Mouse (Mus musculus): ENCODE data around the gene Gtf2h1. TPM values are rescaled to one million over a fixed set of nuclear protein-coding genes. Genes with fewer than 3 reads are reported as not detected.

The Gtf2h1 gene
- polyA plus RNA-seq, 1 experiment, result 4.7 TPM

GRCm38 (mm10) chr7:46849287-46849686, 53.4 kb downstream of the Gtf2h1 start:
- Histone ChIP-seq H3K27me3 (ENCODE audit: control insufficient read depth, insufficient read depth, low read length) (no peaks in the 10 kb centered on the region), H3K4me3 (ENCODE audit: extremely low read depth, insufficient read depth, insufficient read length) (no peak overlapping the region), H3K36me3 (ENCODE audit: control insufficient read depth, insufficient read depth, low read length) (peaks cover 48% of the 10 kb centered on the region), H3K27ac (ENCODE audit: insufficient read depth, low read length) (no peak overlapping the region), H3K4me1 (ENCODE audit: control insufficient read depth, insufficient read depth, insufficient read length) (no peaks in the 10 kb centered on the region; the same call in 1 of the 2 replicates)
- TF ChIP-seq CTCF (IDR thresholded peaks at IDR 0.05; ENCODE audit: extremely low read depth, insufficient read depth, insufficient read length, insufficient replicate concordance) (no peak), POLR2A (IDR thresholded peaks at IDR 0.05; ENCODE audit: low read depth, low read length) (no peak)
- 91% methylated on average over 5 of the region's 5 CpGs for WGBS
- no peak for DNase-seq (ENCODE audit: low read depth in 1 of 2, low spot score in 2 of 2)

GRCm38 (mm10) chr7:46851026-46851425, 55.1 kb downstream of the Gtf2h1 start:
- H3K27me3 ChIP-seq (ENCODE audit: control insufficient read depth, insufficient read depth, low read length), result no peaks in the 10 kb centered on the region
- H3K4me3 ChIP-seq (ENCODE audit: extremely low read depth, insufficient read depth, insufficient read length), result no peak overlapping the region
- no peak for DNase-seq (ENCODE audit: low read depth in 1 of 2, low spot score in 2 of 2)
- no peak overlapping the region for H3K27ac ChIP-seq (ENCODE audit: insufficient read depth, low read length)
- TF ChIP-seq POLR2A (IDR thresholded peaks at IDR 0.05; ENCODE audit: low read depth, low read length) (no peak), CTCF (IDR thresholded peaks at IDR 0.05; ENCODE audit: extremely low read depth, insufficient read depth, insufficient read length, insufficient replicate concordance) (no peak)
- H3K36me3 ChIP-seq (ENCODE audit: control insufficient read depth, insufficient read depth, low read length), result peaks cover 54% of the 10 kb centered on the region
- 88% methylated on average over 7 of the region's 7 CpGs for WGBS
- no peaks in the 10 kb centered on the region; the same call in 1 of the 2 replicates for H3K4me1 ChIP-seq (ENCODE audit: control insufficient read depth, insufficient read depth, insufficient read length)

GRCm38 (mm10) chr7:46852666-46853065, 56.8 kb downstream of the Gtf2h1 start:
- no peaks in the 10 kb centered on the region for H3K4me1 ChIP-seq (ENCODE audit: control insufficient read depth, insufficient read depth, insufficient read length)
- DNase-seq (ENCODE audit: low read depth in 1 of 2, low spot score in 2 of 2), result no peak
- peaks cover 53% of the 10 kb centered on the region for H3K36me3 ChIP-seq (ENCODE audit: control insufficient read depth, insufficient read depth, low read length)
- H3K4me3 ChIP-seq (ENCODE audit: extremely low read depth, insufficient read depth, insufficient read length), result no peak overlapping the region
- H3K27ac ChIP-seq (ENCODE audit: insufficient read depth, low read length), result no peak overlapping the region
- TF ChIP-seq CTCF (IDR thresholded peaks at IDR 0.05; ENCODE audit: extremely low read depth, insufficient read depth, insufficient read length, insufficient replicate concordance) (no peak), POLR2A (IDR thresholded peaks at IDR 0.05; ENCODE audit: low read depth, low read length) (no peak)
- WGBS, result 86% methylated on average over 1 of the region's 1 CpGs
- H3K27me3 ChIP-seq (ENCODE audit: control insufficient read depth, insufficient read depth, low read length), result no peaks in the 10 kb centered on the region

- 90% methylated on average over 9 of the region's 9 CpGs for WGBS
- no peak overlapping the region for H3K27ac ChIP-seq (ENCODE audit: insufficient read depth, low read length)
- H3K36me3 ChIP-seq (ENCODE audit: control insufficient read depth, insufficient read depth, low read length), result peaks cover 51% of the 10 kb centered on the region
Measured at GRCm38 (mm10) chr7:46853365-46853764, 57.5 kb downstream of the Gtf2h1 start.

GRCm38 (mm10) chr7:46855866-46856560, 60.1 kb downstream of the Gtf2h1 start:
- H3K4me1 ChIP-seq (ENCODE audit: control insufficient read depth, insufficient read depth, insufficient read length), result no peaks in the 10 kb centered on the region
- no peak overlapping the region for H3K27ac ChIP-seq (ENCODE audit: insufficient read depth, low read length)
- no peak overlapping the region for H3K4me3 ChIP-seq (ENCODE audit: extremely low read depth, insufficient read depth, insufficient read length)
- peaks cover 35% of the 10 kb centered on the region for H3K36me3 ChIP-seq (ENCODE audit: control insufficient read depth, insufficient read depth, low read length)
- TF ChIP-seq POLR2A (IDR thresholded peaks at IDR 0.05; ENCODE audit: low read depth, low read length) (no peak), CTCF (IDR thresholded peaks at IDR 0.05; ENCODE audit: extremely low read depth, insufficient read depth, insufficient read length, insufficient replicate concordance) (no peak)
- no peak for DNase-seq (ENCODE audit: low read depth in 1 of 2, low spot score in 2 of 2)
- WGBS, result 84% methylated on average over 7 of the region's 7 CpGs
- H3K27me3 ChIP-seq (ENCODE audit: control insufficient read depth, insufficient read depth, low read length), result no peaks in the 10 kb centered on the region

More at GRCm38 (mm10) chr7:46853365-46853764, 57.5 kb downstream of the Gtf2h1 start:
- no peak for DNase-seq (ENCODE audit: low read depth in 1 of 2, low spot score in 2 of 2)
- no peak overlapping the region for H3K4me3 ChIP-seq (ENCODE audit: extremely low read depth, insufficient read depth, insufficient read length)
- no peaks in the 10 kb centered on the region for H3K27me3 ChIP-seq (ENCODE audit: control insufficient read depth, insufficient read depth, low read length)
- TF ChIP-seq POLR2A (IDR thresholded peaks at IDR 0.05; ENCODE audit: low read depth, low read length) (no peak), CTCF (IDR thresholded peaks at IDR 0.05; ENCODE audit: extremely low read depth, insufficient read depth, insufficient read length, insufficient replicate concordance) (no peak)
- H3K4me1 ChIP-seq (ENCODE audit: control insufficient read depth, insufficient read depth, insufficient read length), result no peaks in the 10 kb centered on the region

GRCm38 (mm10) chr7:46857436-46857835, 61.5 kb downstream of the Gtf2h1 start:
- Histone ChIP-seq H3K4me3 (ENCODE audit: extremely low read depth, insufficient read depth, insufficient read length) (no peak overlapping the region), H3K27ac (ENCODE audit: insufficient read depth, low read length) (no peak overlapping the region), H3K36me3 (ENCODE audit: control insufficient read depth, insufficient read depth, low read length) (peaks cover 21% of the 10 kb centered on the region), H3K4me1 (ENCODE audit: control insufficient read depth, insufficient read depth, insufficient read length) (no peaks in the 10 kb centered on the region), H3K27me3 (ENCODE audit: control insufficient read depth, insufficient read depth, low read length) (no peaks in the 10 kb centered on the region)
- 76% methylated on average over 9 of the region's 9 CpGs for WGBS
- no peak for DNase-seq (ENCODE audit: low read depth in 1 of 2, low spot score in 2 of 2)
- no peak for TF ChIP-seq CTCF (IDR thresholded peaks at IDR 0.05; ENCODE audit: extremely low read depth, insufficient read depth, insufficient read length, insufficient replicate concordance)
- TF ChIP-seq POLR2A (IDR thresholded peaks at IDR 0.05; ENCODE audit: low read depth, low read length), result no peak

GRCm38 (mm10) chr7:46859031-46859430, 63.1 kb downstream of the Gtf2h1 start:
- 82% methylated on average over 6 of the region's 6 CpGs for WGBS
- H3K27ac ChIP-seq (ENCODE audit: insufficient read depth, low read length), result no peak overlapping the region
- no peaks in the 10 kb centered on the region for H3K4me1 ChIP-seq (ENCODE audit: control insufficient read depth, insufficient read depth, insufficient read length)
- H3K27me3 ChIP-seq (ENCODE audit: control insufficient read depth, insufficient read depth, low read length), result no peaks in the 10 kb centered on the region
- DNase-seq (ENCODE audit: low read depth in 1 of 2, low spot score in 2 of 2), result no peak
- H3K36me3 ChIP-seq (ENCODE audit: control insufficient read depth, insufficient read depth, low read length), result peaks cover 8% of the 10 kb centered on the region
- TF ChIP-seq CTCF (IDR thresholded peaks at IDR 0.05; ENCODE audit: extremely low read depth, insufficient read depth, insufficient read length, insufficient replicate concordance) (no peak), POLR2A (IDR thresholded peaks at IDR 0.05; ENCODE audit: low read depth, low read length) (no peak)
- H3K4me3 ChIP-seq (ENCODE audit: extremely low read depth, insufficient read depth, insufficient read length), result no peak overlapping the region
